Mouse (Mus musculus): Measurements from ENCODE around the gene Fndc5.

Fndc5 gene

DNA sequence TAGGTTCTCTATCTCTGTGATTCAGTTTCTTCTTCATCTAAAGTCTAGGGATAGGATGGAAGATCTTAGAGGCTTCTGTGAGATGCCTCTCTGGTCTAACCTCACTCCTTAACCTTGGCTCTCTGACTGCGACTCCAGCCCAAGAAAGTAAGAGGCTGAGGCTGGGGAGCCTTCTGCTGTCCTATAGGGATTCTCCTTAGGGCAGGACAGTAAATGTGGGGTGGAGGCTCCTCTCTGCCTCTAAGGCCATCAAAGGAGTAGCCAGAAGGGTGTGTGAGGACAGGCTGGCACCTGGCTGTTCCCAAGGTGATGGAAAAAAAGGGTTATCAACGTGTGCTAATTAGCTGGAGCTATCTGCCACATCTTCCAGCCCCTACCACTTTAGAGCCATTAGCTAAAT is 1.2 kb upstream of the Fndc5 start:
- CTCF ChIA-PET, result interaction anchor here (0.5 to 4.1 kb wide), 20 partner anchors 8 to 375 kb away, joined by 3 to 23 read pairs (median 6); partner anchors contain the start of genes Hpca (in 3 of the 4), S100pbp (in 1 of the 4) and Yars (in 1 of the 4)
- POLR2A ChIA-PET, result interaction anchor here in 3 of 4 experiments (1.3 to 1.9 kb wide), 5 partner anchors 10 to 78 kb away, joined by 4 to 8 read pairs (median 5); partner anchors contain the start of gene Rnf19b (in 1 of the 3)

DNA sequence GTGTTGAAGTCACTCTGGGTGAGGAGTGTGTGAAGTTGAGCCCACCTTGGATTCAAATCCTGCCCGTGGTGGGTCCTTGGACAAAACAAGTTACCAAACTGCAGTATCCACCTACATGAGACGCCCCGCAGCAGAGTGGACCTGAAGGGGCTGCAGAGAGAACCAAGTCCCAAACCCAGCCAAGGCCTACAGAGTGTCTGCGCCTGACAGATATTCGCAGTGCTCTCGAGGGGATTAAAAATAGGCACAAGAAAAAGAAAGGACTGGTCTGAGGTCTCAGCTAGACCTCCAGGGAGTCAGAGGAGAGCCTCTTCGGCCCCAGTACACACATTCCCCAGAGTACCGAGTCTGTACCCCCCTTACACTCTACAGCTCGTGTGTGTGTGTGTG is 615 bp upstream of the Fndc5 start:
- CTCF ChIA-PET, result interaction anchor here in 3 of 4 experiments (0.5 to 4.1 kb wide), 6 partner anchors 11 to 375 kb away, joined by 3 to 23 read pairs (median 4); no protein-coding TSS in a partner anchor
- POLR2A ChIA-PET, result interaction anchor here in 2 of 4 experiments (0.6 to 1.9 kb wide), 4 partner anchors 23 to 179 kb away, joined by 3 to 4 read pairs (median 4); partner anchors contain the start of genes Rnf19b (in 1 of the 2), S100pbp (in 1 of the 2) and Yars (in 1 of the 2)

DNA sequence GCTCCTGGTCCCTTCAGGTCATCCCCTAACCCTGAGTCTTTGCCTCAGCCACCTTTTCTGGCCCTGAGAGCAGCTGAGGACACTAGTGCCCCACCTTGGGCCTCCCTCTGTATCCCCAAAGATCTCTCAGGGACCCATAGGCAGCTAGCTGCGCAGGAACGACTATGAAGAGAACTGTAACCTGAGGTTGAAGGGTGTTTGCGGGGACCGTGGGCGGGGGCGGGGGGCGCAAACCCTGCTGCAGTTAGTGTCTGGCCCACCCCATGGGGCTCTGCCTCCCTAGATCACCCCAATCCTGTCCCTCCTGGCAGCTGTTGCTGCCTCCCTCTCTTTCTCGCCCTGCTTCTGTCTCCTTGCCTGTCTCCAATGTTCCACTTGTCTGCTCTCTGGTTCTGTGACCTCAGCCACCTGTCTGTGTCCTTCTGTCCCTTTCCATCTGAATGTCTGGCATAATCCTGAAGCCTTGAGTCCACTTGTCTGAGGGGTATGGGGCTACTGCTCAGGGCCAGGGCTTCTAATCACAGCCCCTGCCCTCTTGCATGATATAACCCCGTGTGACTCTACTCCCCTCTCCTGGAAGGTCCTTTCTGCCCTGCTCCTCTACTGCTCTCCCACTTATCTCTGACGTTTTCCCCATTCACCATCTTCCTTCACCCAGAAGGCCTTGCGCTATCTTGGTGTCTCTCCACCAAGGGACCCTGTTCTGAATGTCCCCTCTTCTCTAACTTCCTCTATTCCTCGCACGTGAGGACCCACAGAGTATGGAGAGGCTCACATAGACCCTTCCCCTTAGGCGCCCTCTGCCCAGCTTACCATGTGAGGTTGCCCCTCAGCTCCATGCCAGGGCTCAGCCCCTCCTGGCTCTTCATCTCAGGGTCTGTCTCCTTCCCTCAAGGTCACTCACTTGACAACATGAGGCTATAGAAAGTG is 858 bp downstream of the Fndc5 start:
- ChIA-PET CTCF (interaction anchor here in 3 of 4 experiments (0.5 to 4.1 kb wide), 11 partner anchors 11 to 502 kb away, joined by 3 to 23 read pairs (median 3); partner anchors contain the start of gene Hpca (in 1 of the 3)), POLR2A (interaction anchor here in 3 of 4 experiments (0.6 to 2.3 kb wide), 13 partner anchors 8 to 213 kb away, joined by 3 to 13 read pairs (median 3); partner anchors contain the start of genes Rnf19b (in 2 of the 3), S100pbp (in 1 of the 3) and Yars (in 1 of the 3))

DNA sequence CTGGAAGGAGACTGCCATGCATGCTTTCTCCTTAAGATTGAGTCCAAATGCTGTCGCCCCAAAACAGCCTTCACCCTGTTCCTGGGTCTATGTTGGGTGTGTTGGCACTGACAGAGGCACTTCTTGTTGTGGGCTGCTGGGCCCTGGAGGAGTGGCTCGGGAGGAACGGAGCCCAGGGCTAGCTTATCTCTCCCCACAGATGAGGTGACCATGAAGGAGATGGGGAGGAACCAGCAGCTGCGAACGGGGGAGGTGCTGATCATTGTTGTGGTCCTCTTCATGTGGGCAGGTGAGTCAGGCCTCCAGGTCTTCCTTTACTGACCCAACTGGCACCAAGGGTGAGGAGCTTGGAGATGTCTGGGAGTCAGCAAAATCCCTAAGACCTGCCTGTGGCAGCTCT is 2.8 kb downstream of the Fndc5 start:
- POLR2A ChIA-PET, result interaction anchor here in 2 of 4 experiments (1.5 to 1.8 kb wide), 3 partner anchors 9 to 123 kb away, joined by 4 to 7 read pairs (median 4); partner anchors contain the start of gene Rnf19b (in 1 of the 2)
- CTCF ChIA-PET, result interaction anchor here in 1 of 4 experiments (0.6 kb wide), 1 partner anchor 183 kb away, joined by 3 read pairs; no protein-coding TSS in a partner anchor

DNA sequence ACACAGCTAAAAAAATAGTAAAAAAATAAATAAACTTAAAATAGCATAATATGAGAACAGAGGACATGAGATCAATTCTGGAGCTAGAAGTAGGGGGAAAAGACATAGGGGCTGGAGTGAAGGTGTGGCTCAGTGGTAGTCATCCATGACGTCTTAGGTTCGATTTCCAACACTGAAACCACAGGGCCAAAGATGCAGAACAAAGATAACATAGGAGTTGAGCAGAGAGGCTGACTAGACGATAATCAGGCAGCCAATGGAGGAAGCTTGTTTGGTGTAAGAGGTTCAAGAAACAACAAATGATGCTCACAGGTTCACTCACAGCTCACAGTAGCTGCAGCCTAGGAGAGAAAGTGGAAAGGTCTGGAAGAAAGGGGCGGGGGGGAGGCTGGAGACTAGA is 4.0 kb downstream of the Fndc5 start:
- ChIA-PET POLR2A (interaction anchor here (0.7 to 1.6 kb wide), 5 partner anchors 9 to 83 kb away, joined by 3 to 7 read pairs (median 3); partner anchors contain the start of gene Rnf19b (in 1 of the 4)), CTCF (interaction anchor here in 2 of 4 experiments (0.6 to 1.1 kb wide), 4 partner anchors 11 to 46 kb away, joined by 3 to 5 read pairs (median 4); no protein-coding TSS in a partner anchor)

DNA sequence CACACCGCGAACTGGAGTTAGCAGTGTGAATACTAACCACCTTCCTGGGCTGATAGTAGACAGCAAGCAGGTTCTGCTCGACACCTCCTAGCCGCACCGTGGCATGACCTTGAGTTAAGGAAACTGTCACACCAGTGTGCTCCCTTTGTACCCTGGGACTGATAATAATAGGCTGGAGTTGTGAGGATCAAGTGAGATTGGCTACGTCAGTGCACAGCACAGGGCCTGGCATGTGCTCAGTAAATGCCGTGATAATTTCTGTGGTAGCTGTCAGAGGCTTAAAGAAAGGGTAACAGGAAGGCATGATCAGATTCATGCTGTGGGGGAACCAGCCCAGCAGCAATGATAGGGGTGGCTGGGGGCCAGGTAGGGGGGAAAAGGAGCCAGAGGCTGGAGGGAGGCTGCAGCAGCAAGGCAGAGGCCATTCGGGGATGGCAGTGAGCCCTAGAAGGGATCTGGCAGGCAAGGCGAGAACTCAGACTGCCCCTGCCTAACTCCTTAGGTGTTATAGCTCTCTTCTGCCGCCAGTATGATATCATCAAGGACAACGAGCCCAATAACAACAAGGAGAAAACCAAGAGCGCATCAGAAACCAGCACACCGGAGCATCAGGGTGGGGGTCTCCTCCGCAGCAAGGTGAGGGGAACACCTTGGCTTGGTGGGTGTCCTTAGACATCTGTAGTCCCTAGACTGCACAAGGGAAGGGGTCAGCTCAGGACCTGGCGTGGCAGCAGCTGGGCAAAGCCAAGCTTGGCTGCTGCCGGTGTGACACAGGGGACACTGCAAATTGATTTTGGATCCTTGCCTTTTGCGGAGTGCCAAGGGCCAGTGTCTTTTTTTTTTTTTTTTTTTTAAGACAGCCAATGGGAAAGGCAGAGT is 5.0 kb downstream of the Fndc5 start:
- CTCF ChIA-PET, result interaction anchor here in 3 of 4 experiments (0.5 to 1.1 kb wide), 6 partner anchors 11 to 1100 kb away, joined by 3 to 5 read pairs (median 4); no protein-coding TSS in a partner anchor
- POLR2A ChIA-PET, result interaction anchor here in 2 of 4 experiments (1.2 to 1.4 kb wide), 3 partner anchors 17 to 259 kb away, joined by 3 to 4 read pairs (median 3); no protein-coding TSS in a partner anchor

DNA sequence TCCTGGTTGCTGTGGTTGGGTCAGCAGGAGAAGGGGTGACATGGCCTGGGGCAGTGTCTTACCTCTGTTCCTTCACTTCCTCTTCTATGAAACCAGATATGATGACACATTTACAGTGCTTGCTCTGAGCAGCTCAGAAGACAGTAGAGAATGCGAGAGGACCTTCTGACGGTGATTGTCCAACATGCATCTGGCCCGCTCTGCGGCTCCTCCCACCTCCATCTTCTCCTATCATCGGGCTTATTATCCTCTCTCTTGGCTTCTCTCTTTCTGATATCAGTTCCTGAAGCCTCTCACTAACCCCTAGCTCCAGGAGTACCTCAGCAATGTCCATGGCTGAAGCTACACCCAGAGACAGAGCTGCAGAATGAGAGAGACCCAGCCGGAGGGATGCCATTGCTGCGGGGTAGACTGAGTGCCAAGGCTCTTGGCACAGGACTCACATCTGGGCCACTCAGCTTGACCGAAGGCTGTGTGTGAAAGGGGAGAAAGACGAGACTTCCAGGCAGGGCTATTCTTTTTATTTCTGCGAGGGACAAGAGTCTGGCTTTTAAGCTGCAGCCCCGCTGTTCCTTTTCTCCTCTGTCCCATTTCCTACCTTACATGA is 5.7 kb downstream of the Fndc5 start:
- ChIA-PET CTCF (interaction anchor here in 3 of 4 experiments (0.7 to 2.1 kb wide), 7 partner anchors 8 to 1099 kb away, joined by 3 to 10 read pairs (median 4); no protein-coding TSS in a partner anchor), POLR2A (interaction anchor here in 2 of 4 experiments (1.0 to 1.6 kb wide), 6 partner anchors 13 to 258 kb away, joined by 3 to 6 read pairs (median 4); partner anchors contain the start of gene Rnf19b (in 1 of the 2))

DNA sequence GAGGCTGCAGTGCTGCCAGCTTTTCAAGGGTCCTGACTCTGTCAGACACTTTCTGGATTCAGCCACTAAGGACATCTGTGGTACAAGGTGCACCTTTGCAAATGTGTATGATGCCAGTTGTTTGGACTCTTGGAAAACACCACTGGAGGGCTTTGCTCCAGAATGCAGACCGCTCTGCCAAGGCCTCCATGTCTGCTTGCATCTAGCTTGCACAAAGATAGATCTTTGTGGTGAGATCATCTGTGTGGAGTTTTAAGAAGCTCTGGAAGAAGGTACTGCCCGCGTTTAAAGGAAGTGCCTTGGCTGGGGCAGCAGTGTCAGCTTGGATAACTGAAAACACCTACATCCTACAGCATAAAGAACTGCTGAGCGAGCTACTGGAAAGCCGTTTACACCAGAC is 6.7 kb downstream of the Fndc5 start:
- CTCF ChIA-PET, result interaction anchor here in 3 of 4 experiments (0.6 to 2.1 kb wide), 8 partner anchors 9 to 366 kb away, joined by 3 to 10 read pairs (median 6); no protein-coding TSS in a partner anchor

DNA sequence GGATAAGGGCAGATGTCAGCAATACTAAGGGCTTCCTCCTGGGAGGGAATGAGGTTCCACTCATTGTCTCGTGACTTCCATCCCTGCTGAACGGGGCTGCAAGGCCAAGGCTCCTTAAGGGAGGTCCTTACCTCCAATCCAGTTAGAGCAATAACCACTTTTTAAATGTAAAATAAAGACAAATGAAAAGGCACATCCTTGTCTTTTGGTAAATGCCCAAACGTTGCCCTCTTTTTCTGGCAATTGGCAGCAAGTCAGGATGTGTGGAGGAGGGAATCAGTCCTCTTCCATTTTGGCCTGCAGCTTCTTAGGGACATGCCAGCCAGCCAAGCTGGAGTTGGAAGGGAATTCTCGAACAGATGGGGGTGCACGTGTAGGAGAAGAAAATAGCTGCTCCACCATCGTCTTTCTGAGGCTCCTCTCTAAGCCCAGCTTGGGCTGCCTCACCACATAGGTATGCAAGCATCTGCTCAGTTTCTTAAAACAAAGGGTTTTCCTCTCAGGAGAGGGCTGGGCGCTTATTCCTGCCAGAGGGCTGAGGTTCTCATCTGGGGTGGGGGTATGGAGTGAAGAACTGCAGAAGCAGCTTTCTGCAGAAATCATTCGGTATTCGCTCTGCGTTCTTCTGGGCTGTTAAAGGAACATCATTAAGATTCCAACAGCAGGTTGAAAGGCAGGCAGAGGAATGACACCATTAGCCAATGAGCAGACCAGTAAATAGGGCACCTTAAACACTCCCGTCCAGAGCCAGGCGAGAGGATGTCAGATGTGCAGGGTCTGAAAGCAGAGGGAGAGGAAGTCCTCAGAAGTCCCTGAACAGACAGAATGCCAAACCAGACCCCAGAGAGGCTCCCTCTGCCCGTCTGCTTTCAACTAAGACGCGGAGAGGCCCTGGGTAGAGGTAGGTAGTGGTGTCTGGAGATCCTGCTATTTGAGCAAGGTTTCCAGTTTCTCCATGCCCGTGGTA is 7.9 kb downstream of the Fndc5 start:
- POLR2A ChIA-PET, result interaction anchor here in 3 of 4 experiments (0.7 to 1.7 kb wide), 6 partner anchors 10 to 182 kb away, joined by 3 to 6 read pairs (median 4); partner anchors contain the start of gene Rnf19b (in 1 of the 3)
- CTCF ChIA-PET, result interaction anchor here in 2 of 4 experiments (1.2 to 2.1 kb wide), 4 partner anchors 10 kb away, joined by 3 to 10 read pairs (median 8); no protein-coding TSS in a partner anchor

More for the DNA sequence above, 6.7 kb downstream of the Fndc5 start:
- POLR2A ChIA-PET, result interaction anchor here in 3 of 4 experiments (0.5 to 1.7 kb wide), 11 partner anchors 9 to 320 kb away, joined by 3 to 6 read pairs (median 4); partner anchors contain the start of gene Rnf19b (in 1 of the 3)

DNA sequence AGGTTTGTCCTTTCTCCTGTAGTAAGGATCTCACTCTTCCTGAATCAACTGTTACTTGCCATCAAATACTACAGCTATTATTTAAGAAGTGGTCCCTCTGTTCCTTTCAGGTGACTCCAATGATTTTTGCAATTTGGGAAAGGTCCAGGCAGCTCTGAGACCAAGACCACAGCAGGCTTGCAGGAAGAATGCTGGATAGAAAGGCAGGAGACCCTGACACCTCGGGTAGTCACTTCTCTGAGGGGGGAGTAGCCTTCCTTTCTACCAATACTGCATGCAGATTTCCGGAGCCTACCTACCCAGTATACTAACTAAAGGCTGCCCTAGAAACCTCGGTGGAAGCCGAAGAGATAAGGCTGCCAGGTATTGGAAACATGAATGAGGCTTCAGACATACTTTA is 8.6 kb downstream of the Fndc5 start:
- CTCF ChIA-PET, result interaction anchor here in 2 of 4 experiments (1.2 to 2.1 kb wide), 2 partner anchors 11 kb away, joined by 3 to 7 read pairs; no protein-coding TSS in a partner anchor
- POLR2A ChIA-PET, result interaction anchor here in 2 of 4 experiments (0.8 to 1.4 kb wide), 3 partner anchors 15 to 85 kb away, joined by 3 to 4 read pairs (median 3); no protein-coding TSS in a partner anchor

DNA sequence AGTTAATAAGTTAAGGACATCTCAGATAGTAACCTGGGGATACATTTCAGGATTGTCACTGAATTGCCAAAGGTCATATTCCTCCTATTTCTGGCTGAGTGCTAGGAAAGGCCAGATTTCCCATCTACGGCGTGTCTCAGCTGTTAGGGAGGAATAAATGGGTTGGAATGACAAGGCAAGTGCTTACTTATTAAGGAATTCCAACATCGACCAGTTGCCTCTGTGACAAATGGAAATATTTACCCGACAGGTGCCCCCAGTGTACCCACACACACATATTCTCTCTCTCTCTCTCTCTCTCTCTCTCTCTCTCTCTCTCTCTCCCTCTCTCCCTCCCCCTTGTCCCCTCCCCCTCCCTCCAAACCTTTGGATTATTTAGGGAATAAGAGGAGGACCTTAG is 9.1 kb downstream of the Fndc5 start:
- ChIA-PET POLR2A (interaction anchor here in 2 of 4 experiments (0.6 to 0.8 kb wide), 2 partner anchors 19 to 65 kb away, joined by 3 to 4 read pairs; no protein-coding TSS in a partner anchor), CTCF (interaction anchor here in 3 of 4 experiments (0.6 to 2.1 kb wide), 5 partner anchors 11 to 667 kb away, joined by 3 to 7 read pairs (median 5); no protein-coding TSS in a partner anchor)

DNA sequence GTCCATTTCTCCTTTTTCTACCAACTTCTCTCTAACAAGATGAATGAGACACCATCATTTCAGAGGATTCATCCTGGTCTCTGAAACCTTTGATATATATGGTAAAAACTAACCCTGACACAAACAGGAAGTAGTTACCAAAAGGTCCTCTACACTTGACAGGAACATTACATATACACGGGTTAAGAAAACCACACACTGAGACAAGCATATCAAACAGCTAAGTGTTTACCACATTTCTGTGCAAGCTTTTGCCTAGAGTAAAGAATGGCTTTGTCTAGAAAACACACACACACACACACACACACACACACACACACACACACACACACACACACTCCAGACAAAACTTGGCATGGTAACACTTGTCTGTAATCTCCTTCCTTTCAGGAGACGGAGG is 9.6 kb downstream of the Fndc5 start:
- ChIA-PET CTCF (interaction anchor here in 3 of 4 experiments (0.6 to 2.1 kb wide), 5 partner anchors 12 to 666 kb away, joined by 3 to 7 read pairs (median 5); no protein-coding TSS in a partner anchor), POLR2A (interaction anchor here in 2 of 4 experiments (0.6 to 0.8 kb wide), 2 partner anchors 19 to 65 kb away, joined by 3 to 4 read pairs; no protein-coding TSS in a partner anchor)

DNA sequence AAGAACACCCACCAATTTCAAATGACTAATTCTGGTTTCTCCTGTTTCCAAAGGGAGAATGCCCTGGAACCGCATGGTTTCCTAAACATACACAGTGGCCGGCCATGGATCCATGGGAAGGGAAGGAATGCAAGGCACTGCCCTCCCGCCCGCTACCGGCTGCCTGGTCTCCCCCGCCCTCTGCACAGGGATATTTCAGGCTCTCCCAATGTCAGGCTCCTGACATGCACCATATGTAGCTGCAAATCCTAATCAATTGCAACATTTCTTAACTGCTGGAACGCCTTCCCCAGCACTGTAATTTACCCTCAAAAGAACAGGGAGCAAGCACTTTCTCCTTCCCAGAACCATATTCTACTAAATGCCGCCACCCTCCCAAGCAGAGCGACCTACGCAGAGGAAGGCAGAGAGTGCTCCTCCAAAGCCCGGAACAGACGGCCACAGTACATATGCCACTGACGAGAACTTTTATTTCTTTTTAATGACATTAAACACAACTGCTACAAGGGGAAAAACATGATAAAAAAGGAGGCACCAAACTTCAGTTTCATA is 10.8 kb downstream of the Fndc5 start:
- ChIA-PET POLR2A (interaction anchor here in 3 of 4 experiments (0.9 to 1.3 kb wide), 5 partner anchors 9 to 90 kb away, joined by 3 to 4 read pairs (median 3); partner anchors contain the start of gene Rnf19b (in 1 of the 3)), CTCF (no interaction called here)

DNA sequence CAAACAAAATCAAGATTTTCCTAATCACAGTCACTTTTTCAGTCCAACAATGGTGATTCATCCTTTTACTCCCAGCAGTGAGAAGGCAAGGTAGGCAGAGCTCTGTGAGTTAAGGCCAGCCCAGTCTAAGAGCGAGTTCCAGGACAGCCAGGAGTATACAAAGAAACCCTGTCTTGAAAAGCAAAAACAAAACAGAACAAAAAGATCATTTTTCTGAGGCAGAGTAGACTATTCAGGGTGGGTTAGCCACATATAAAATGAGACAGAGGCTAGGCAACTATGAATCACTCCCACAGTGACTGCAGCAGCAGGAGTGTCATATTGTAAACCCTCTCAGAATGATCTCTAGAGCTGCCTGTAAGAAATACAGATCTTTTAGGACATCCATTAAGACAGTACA is 12.5 kb downstream of the Fndc5 start:
- CTCF ChIA-PET, result no interaction called here
- POLR2A ChIA-PET, result interaction anchor here in 2 of 4 experiments (0.9 to 1.5 kb wide), 2 partner anchors 9 to 12 kb away, joined by 3 read pairs; no protein-coding TSS in a partner anchor

DNA sequence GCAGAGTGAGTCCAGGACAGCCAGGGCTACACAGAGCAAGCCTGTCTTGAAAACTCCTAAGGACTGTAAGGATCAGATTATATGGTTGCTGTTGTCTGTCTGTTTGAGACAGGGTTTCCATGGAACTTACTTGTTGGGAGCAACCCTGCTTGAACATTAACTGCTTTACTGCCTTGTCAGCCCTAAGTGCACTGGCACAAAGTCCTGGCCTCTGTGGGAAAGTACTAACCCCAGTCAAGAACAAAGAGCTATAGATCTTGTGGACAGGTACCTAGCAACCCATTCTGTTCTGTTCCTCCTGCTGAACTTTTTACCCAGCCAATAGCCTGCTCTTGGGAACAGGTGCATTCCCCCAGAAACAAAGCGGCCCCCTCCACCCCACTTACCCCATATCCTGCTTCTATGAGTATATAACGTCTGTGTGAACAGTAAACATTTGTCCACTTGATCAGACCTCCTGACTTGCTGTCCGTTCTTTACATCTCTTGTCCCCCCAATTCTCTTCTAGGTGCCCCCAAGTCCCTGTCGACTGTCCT is 14.5 kb downstream of the Fndc5 start:
- POLR2A ChIA-PET, result interaction anchor here in 1 of 4 experiments (0.9 to 1.2 kb wide), 2 partner anchors 94 to 479 kb away, joined by 3 read pairs; partner anchors contain the start of gene Rnf19b
- CTCF ChIA-PET, result no interaction called here
